Mouse (Mus musculus) small intestine, adult 2 months (tissue): Measurements from ENCODE around the gene Tuba8.

Source experiments
- CTCF ChIP-seq: fragments of 200-500 bp; IDR thresholded peaks from 2 replicates; pipeline ENCODE4 v1.5.1; 2012; ENCODE audit warnings: low read depth, mild to moderate bottlenecking, control low read depth, inconsistent platforms, low read length, moderate library complexity, mixed read lengths; ENCODE audit not compliant: insufficient replicate concordance, insufficient read length; ENCODE audit errors: extremely low read depth
- POLR2A ChIP-seq: fragments of 200-500 bp; IDR thresholded peaks from 2 replicates; pipeline ENCODE4 v1.6.1; 2012; ENCODE audit warnings: low read depth, mild to moderate bottlenecking, control low read depth, inconsistent platforms, low read length, moderate library complexity

GRCm38 (mm10) chr6:121232652-121233051 is 22.2 kb downstream of the Tuba8 start:
- TF ChIP-seq CTCF (no peak), POLR2A (no peak)
